Mouse (Mus musculus): ENCODE results near the gene Nfib. TPM values are rescaled to one million over a fixed set of nuclear protein-coding genes. Genes with fewer than 3 reads are reported as not detected.

Nfib gene
- polyA plus RNA-seq, 1 experiment from 2014 or later: 86.0 TPM

DNA sequence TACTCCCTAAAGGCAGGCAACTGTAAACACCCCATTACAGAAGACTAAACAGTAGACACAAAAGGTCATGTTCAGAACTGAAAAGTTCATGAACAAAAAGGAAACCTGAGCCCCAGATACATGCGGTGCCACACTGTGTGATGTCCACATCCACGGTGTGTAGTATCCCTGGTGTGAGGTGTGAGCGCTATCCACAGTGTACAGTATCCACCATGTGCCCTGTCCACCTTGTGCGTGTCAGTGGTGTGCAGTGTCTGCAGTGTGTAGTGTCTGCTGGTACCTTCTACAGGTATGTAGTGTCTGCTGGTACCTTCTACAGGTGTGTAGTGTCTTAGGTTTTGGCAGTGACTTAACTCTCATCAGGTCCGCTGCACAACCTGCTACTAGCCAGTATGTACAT lies 248.6 kb downstream of the Nfib start:
- H3K36me3 ChIP-seq (ENCODE audit: control insufficient read depth, insufficient read depth, low read length): no peaks in the 10 kb centered on the region
- DNase-seq (ENCODE audit: low spot score) (no peak), ATAC-seq (ENCODE audit: low read depth) (peak; percentile 59; the same call in 1 of the 2 replicates)
- no peak overlapping the region for H3K4me2 ChIP-seq (ENCODE audit: low read depth, low read length)
- 80% methylated on average over 5 of the region's 5 CpGs for WGBS
- no peaks in the 10 kb centered on the region for H3K27me3 ChIP-seq (replicated peaks; ENCODE audit: control insufficient read depth, insufficient read depth, low read length)
- H3K9me3 ChIP-seq (ENCODE audit: control insufficient read depth, low read length): no peaks in the 10 kb centered on the region
- no peak overlapping the region for H3K4me3 ChIP-seq (ENCODE audit: low read depth, low read length)
- peaks cover 33% of the 10 kb centered on the region for H3K4me1 ChIP-seq (ENCODE audit: control insufficient read depth, insufficient read depth, low read length)
- no peak overlapping the region; the same call in 1 of the 2 replicates for H3K27ac ChIP-seq (replicated peaks; ENCODE audit: low read depth, low read length)
- no peak overlapping the region for H3K9ac ChIP-seq (ENCODE audit: low read depth, low read length)

DNA sequence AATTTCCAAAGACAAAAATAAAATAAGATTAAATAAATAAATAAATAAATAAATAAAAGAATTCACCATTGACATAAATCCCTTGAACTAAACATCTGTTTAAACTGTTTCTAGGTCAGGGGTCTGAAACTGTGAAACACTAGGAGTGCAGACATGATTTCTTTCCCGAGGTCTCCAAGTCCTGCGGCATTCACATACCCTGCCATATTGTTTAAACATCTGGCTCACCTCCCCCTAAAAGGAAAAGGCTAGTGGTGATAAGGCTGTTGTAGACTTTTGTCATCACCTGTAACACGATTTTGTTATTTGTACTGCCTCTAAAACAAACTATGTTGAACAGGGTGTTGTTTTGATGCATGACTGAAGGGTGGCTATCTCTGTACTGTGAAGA lies 249.2 kb downstream of the Nfib start:
- H3K4me2 ChIP-seq (ENCODE audit: low read depth, low read length): no peak overlapping the region
- peaks cover 30% of the 10 kb centered on the region for H3K4me1 ChIP-seq (ENCODE audit: control insufficient read depth, insufficient read depth, low read length)
- no peaks in the 10 kb centered on the region for H3K36me3 ChIP-seq (ENCODE audit: control insufficient read depth, insufficient read depth, low read length)
- no peak overlapping the region for H3K4me3 ChIP-seq (ENCODE audit: low read depth, low read length)
- no peak overlapping the region for H3K9ac ChIP-seq (ENCODE audit: low read depth, low read length)
- no peak for DNase-seq (ENCODE audit: low spot score)
- WGBS: 32% methylated on average over 3 of the region's 3 CpGs
- no peak for ATAC-seq (ENCODE audit: low read depth)
- no peaks in the 10 kb centered on the region for H3K9me3 ChIP-seq (ENCODE audit: control insufficient read depth, low read length)
- H3K27ac ChIP-seq (replicated peaks; ENCODE audit: low read depth, low read length): no peak overlapping the region
- H3K27me3 ChIP-seq (replicated peaks; ENCODE audit: control insufficient read depth, insufficient read depth, low read length): no peaks in the 10 kb centered on the region

DNA sequence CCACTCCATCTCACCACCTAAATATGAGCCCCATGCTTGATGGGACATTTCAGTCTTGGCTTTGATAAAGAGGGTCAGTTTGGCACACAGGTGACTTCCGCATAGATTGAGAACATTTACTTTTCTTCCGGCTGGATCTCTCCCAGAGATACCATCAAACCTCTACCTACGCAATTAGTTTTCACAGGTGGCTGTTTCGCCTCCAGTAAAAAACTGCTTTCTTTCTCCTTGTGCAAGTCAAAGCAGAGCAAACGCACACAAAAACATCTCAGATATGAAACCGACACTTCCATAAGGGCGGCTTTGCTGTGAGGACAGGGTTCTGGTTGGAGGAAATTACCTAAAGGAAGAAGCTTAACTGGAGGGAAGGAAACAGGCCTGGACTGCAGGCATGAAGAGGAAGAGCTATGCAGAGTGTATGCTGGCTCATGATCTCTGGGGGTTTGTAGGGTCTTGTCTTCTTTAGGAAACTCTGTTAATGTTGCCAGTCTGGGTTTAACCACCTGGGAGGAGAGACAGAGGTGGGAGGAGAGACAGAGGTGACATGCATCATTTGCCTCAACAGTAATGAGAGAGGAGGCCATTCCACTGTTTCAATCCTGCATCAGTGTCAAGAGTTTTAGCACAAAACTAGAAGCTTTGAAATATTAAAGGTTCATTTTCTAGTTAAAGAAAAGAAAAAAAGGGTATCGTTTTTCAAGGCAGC lies 249.8 kb downstream of the Nfib start:
- Histone ChIP-seq H3K4me3 (ENCODE audit: low read depth, low read length) (no peak overlapping the region), H3K4me1 (ENCODE audit: control insufficient read depth, insufficient read depth, low read length) (peaks cover 30% of the 10 kb centered on the region), H3K36me3 (ENCODE audit: control insufficient read depth, insufficient read depth, low read length) (no peaks in the 10 kb centered on the region), H3K27me3 (replicated peaks; ENCODE audit: control insufficient read depth, insufficient read depth, low read length) (no peaks in the 10 kb centered on the region), H3K9ac (ENCODE audit: low read depth, low read length) (no peak overlapping the region), H3K27ac (replicated peaks; ENCODE audit: low read depth, low read length) (no peak overlapping the region), H3K9me3 (ENCODE audit: control insufficient read depth, low read length) (no peaks in the 10 kb centered on the region), H3K4me2 (ENCODE audit: low read depth, low read length) (no peak overlapping the region)
- ATAC-seq (ENCODE audit: low read depth): no peak
- 78% methylated on average over 8 of the region's 8 CpGs for WGBS
- no peak for DNase-seq (ENCODE audit: low spot score)

DNA sequence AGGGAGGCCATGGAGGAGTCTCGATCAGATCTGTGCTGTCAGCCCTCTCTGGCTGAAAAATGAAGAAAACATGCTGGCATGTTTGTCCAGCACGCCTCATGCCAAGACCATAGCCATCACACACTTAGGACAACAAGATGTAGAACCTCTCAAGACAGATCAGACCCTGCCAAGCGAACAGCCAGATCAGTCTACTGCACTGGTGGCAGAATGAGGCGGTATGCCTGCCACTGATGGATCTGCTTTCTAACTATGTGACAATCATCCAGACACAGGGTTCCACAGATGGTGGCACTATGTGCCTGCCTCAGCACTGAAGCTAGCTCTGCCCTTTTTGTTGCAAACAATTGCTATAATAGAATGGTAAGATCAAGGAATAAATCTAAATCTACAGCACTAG lies 250.6 kb downstream of the Nfib start:
- Histone ChIP-seq H3K27ac (replicated peaks; ENCODE audit: low read depth, low read length) (no peak overlapping the region), H3K4me2 (ENCODE audit: low read depth, low read length) (no peak overlapping the region), H3K36me3 (ENCODE audit: control insufficient read depth, insufficient read depth, low read length) (no peaks in the 10 kb centered on the region), H3K4me1 (ENCODE audit: control insufficient read depth, insufficient read depth, low read length) (peaks cover 30% of the 10 kb centered on the region), H3K9ac (ENCODE audit: low read depth, low read length) (no peak overlapping the region), H3K4me3 (ENCODE audit: low read depth, low read length) (no peak overlapping the region), H3K9me3 (ENCODE audit: control insufficient read depth, low read length) (no peaks in the 10 kb centered on the region), H3K27me3 (replicated peaks; ENCODE audit: control insufficient read depth, insufficient read depth, low read length) (no peaks in the 10 kb centered on the region)
- ATAC-seq (ENCODE audit: low read depth): no peak
- 87% methylated on average over 4 of the region's 4 CpGs for WGBS
- DNase-seq (ENCODE audit: low spot score): no peak

DNA sequence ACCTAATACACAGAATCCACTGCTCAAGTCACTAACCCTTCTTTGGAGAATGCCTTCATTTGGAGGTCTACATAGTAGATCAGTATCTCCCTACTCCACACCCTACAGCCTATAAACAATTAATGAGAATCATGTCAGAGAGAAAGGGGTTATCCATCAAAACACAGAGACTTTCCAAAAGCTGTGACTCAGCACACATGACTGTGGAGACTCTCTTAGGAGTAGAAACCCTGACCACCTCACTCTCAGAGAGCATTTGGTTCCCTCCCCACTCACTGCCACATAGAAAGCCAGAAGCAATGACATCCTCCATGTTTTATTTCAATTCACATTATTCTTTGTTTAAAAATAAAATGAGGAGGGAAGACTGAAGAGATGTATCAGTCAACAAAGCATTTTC lies 252.2 kb downstream of the Nfib start:
- Histone ChIP-seq H3K4me2 (ENCODE audit: low read depth, low read length) (no peak overlapping the region), H3K4me3 (ENCODE audit: low read depth, low read length) (no peak overlapping the region), H3K36me3 (ENCODE audit: control insufficient read depth, insufficient read depth, low read length) (no peaks in the 10 kb centered on the region), H3K9ac (ENCODE audit: low read depth, low read length) (no peak overlapping the region), H3K27ac (replicated peaks; ENCODE audit: low read depth, low read length) (no peak overlapping the region), H3K27me3 (replicated peaks; ENCODE audit: control insufficient read depth, insufficient read depth, low read length) (no peaks in the 10 kb centered on the region), H3K4me1 (ENCODE audit: control insufficient read depth, insufficient read depth, low read length) (peaks cover 26% of the 10 kb centered on the region), H3K9me3 (ENCODE audit: control insufficient read depth, low read length) (no peaks in the 10 kb centered on the region)
- DNase-seq (ENCODE audit: low spot score): no peak
- ATAC-seq (ENCODE audit: low read depth): no peak

DNA sequence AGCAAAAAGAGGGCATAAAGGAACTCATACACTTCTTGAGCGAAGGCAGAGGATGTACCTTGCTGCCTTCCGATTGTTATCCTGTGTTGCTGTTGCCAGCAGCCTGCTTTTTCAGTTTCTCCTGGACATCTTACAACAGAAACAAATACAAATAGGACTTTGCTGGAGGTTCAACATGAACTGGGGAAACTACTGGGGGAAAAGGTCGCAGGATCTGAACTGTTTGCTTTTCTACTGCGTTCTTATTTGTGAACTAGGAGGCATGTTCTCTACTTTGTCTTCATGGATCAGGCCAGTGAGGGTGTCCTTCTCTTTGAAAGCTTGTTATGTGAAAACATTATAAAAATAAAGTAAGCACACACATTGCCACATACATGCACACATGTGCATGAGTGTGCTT lies 252.6 kb downstream of the Nfib start:
- 83% methylated on average over 4 of the region's 4 CpGs for WGBS
- H3K27me3 ChIP-seq (replicated peaks; ENCODE audit: control insufficient read depth, insufficient read depth, low read length): no peaks in the 10 kb centered on the region
- peaks cover 25% of the 10 kb centered on the region for H3K4me1 ChIP-seq (ENCODE audit: control insufficient read depth, insufficient read depth, low read length)
- no peaks in the 10 kb centered on the region for H3K36me3 ChIP-seq (ENCODE audit: control insufficient read depth, insufficient read depth, low read length)
- no peak for DNase-seq (ENCODE audit: low spot score)
- H3K4me3 ChIP-seq (ENCODE audit: low read depth, low read length): no peak overlapping the region
- H3K9me3 ChIP-seq (ENCODE audit: control insufficient read depth, low read length): no peaks in the 10 kb centered on the region
- no peak for ATAC-seq (ENCODE audit: low read depth)
- no peak overlapping the region for H3K27ac ChIP-seq (replicated peaks; ENCODE audit: low read depth, low read length)
- H3K4me2 ChIP-seq (ENCODE audit: low read depth, low read length): no peak overlapping the region
- no peak overlapping the region for H3K9ac ChIP-seq (ENCODE audit: low read depth, low read length)

DNA sequence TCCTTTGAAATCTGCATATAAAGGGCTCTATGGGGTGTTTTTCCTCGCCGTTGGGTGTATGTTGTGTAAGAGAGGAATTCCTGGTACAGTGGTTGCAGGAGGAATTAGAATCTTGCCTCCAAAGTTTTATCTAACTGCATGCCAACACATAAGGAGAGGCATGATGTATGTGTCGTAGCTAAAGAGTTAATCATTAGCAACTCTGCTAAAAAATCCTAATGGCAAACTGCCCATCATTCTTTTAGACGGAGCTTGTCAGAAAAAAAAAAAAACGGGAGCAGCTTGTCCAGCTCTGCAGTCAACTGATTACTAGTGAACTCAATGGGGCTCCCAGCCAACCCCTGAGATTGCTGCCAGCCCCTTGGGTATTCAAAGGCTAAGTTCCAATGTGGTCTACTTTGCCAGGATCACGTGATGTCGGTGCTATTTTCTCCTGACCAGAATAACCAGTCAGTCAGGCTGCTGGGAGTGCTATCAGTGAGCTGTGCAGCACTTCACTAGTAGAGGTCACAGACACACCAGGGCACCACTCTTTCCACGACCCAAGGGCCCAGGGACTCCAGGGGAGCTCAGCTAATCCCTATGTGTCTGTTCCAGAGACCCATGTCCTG lies 258.4 kb downstream of the Nfib start:
- 0 out of 2 replicates have a peak, but pooled peaks cover 4% of the 10 kb centered on the region for H3K36me3 ChIP-seq (ENCODE audit: control insufficient read depth, insufficient read depth, low read length)
- H3K9ac ChIP-seq (ENCODE audit: low read depth, low read length): peak overlapping the region; percentile 14; the same call in 1 of the 2 replicates
- H3K4me3 ChIP-seq (ENCODE audit: low read depth, low read length): no peak overlapping the region
- peaks cover 30% of the 10 kb centered on the region for H3K4me1 ChIP-seq (ENCODE audit: control insufficient read depth, insufficient read depth, low read length)
- WGBS: 20% methylated on average over 8 of the region's 8 CpGs
- H3K27ac ChIP-seq (replicated peaks; ENCODE audit: low read depth, low read length): peak overlapping the region; percentile 67; the same call in 1 of the 2 replicates
- H3K4me2 ChIP-seq (ENCODE audit: low read depth, low read length): no peak overlapping the region
- no peaks in the 10 kb centered on the region for H3K27me3 ChIP-seq (replicated peaks; ENCODE audit: control insufficient read depth, insufficient read depth, low read length)
- ATAC-seq (ENCODE audit: low read depth) (peak; percentile 56; the same call in 1 of the 2 replicates), DNase-seq (ENCODE audit: low spot score) (peak; percentile 86)
- H3K9me3 ChIP-seq (ENCODE audit: control insufficient read depth, low read length): no peaks in the 10 kb centered on the region

DNA sequence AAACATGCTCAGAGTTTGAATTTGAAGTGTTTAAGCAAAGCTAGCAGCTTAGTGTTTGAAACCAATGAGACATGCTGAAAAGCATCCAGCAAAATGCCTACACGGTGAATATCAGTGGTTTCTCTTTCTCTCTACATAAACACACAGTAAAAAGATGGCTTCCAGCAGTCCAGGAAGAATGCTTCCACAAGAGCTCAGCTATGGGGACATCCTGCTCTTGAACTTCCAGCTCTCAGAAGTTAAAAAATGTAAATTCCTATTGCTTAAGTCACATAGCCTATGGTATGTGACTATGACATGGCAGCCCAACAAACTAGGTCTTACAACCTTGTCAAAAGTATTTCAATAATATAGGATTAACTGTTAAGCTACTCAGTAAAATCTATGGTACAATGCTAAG lies 261.5 kb downstream of the Nfib start:
- ATAC-seq (ENCODE audit: low read depth): no peak
- Histone ChIP-seq H3K9ac (ENCODE audit: low read depth, low read length) (no peak overlapping the region), H3K27ac (replicated peaks; ENCODE audit: low read depth, low read length) (no peak overlapping the region), H3K36me3 (ENCODE audit: control insufficient read depth, insufficient read depth, low read length) (0 out of 2 replicates have a peak, but pooled peaks cover 4% of the 10 kb centered on the region), H3K4me3 (ENCODE audit: low read depth, low read length) (no peak overlapping the region), H3K9me3 (ENCODE audit: control insufficient read depth, low read length) (no peaks in the 10 kb centered on the region), H3K4me2 (ENCODE audit: low read depth, low read length) (no peak overlapping the region), H3K27me3 (replicated peaks; ENCODE audit: control insufficient read depth, insufficient read depth, low read length) (no peaks in the 10 kb centered on the region), H3K4me1 (ENCODE audit: control insufficient read depth, insufficient read depth, low read length) (peaks cover 39% of the 10 kb centered on the region)
- no peak for DNase-seq (ENCODE audit: low spot score)
- WGBS: 50% methylated on average over 1 of the region's 1 CpGs

DNA sequence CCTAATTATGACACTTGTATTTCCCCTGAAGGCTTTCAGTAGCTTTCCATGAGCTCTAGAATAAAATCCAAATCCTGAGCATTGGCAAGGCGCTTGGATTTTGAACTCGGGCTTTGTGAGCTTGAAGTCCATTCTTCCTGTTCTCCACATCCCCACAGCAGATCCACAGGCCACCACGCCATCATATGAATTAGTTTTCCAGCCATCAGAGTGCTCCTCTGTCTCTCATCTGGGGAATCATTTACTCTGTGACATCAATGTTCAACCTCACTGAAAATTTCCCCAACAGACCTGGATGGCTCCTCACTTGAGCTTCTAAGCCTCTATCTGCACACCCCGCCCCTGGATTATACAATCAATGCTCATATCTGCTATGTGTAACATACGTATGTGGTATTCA lies 262.1 kb downstream of the Nfib start:
- Histone ChIP-seq H3K36me3 (ENCODE audit: control insufficient read depth, insufficient read depth, low read length) (0 out of 2 replicates have a peak, but pooled peaks cover 4% of the 10 kb centered on the region), H3K4me2 (ENCODE audit: low read depth, low read length) (no peak overlapping the region), H3K27me3 (replicated peaks; ENCODE audit: control insufficient read depth, insufficient read depth, low read length) (no peaks in the 10 kb centered on the region), H3K9ac (ENCODE audit: low read depth, low read length) (no peak overlapping the region), H3K4me3 (ENCODE audit: low read depth, low read length) (no peak overlapping the region), H3K4me1 (ENCODE audit: control insufficient read depth, insufficient read depth, low read length) (peaks cover 41% of the 10 kb centered on the region), H3K27ac (replicated peaks; ENCODE audit: low read depth, low read length) (no peak overlapping the region), H3K9me3 (ENCODE audit: control insufficient read depth, low read length) (no peaks in the 10 kb centered on the region)
- DNase-seq (ENCODE audit: low spot score): no peak
- 86% methylated on average over 5 of the region's 5 CpGs for WGBS
- ATAC-seq (ENCODE audit: low read depth): no peak

Measured in embryonic facial prominence, embryonic 14.5 days (tissue).